Mouse (Mus musculus) c-Kit-positive CD71-negative TER-119-negative erythroid progenitor cells, embryonic 14.5 days (primary cell): ENCODE data around the gene Tmem128.

Source experiments
- DNase-seq: peaks from one replicate; pipeline ENCODE4 v3.0.0-alpha.2; 2013; ENCODE audit warnings: low read depth

Gene Tmem128

DNA sequence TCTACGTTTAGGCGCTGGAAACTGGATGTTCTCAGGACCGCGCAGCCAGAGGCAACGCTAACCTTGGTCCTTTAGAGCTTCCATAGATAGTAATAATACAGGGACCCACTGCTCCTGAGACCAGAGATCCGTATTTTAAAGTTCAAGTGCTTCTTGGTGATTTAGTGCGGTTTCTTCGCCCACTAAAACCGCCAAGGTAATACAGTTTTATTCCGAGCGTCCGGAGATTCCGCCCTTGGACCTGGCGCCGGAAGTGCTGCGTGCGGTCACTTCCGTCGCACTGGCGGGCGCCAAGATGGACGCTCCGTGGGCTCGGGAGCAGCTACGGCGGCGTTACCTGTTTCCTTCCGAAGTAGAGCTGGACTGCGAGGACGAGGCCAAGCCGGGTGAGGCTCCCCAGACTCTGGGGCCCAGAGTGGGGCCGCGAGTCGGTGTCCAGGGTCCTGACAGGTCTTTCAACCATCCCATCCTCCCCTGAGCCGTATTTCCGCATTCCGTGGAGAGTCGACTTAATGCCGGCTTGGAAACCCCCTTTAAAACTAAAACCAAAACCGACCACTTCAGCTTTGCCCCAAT, at the start of gene Tmem128:
Gene Tmem128 (plus strand): TSS at position 79 of the 576 bp plus-strand sequence.
- no peak for DNase-seq

DNA sequence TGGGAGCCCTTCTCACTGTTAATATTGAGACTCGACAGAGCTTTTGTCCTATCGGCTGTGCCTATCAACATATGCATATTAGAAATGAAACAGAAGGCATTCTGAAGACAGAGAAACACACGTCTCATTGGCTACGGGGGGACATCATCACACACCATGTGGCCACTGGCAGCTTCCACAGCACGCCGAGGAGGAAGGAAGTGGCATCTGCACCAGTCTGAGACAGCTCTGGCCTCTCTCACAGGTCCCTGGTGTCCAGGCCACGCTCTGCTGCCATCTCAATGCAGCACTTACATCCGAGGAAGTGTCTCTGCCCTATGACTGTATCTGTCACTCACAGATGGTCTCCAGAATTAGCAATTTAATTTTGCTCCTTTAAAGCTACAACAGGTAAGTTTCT, 48.3 kb upstream of the Tmem128 start:
- no peak for DNase-seq

DNA sequence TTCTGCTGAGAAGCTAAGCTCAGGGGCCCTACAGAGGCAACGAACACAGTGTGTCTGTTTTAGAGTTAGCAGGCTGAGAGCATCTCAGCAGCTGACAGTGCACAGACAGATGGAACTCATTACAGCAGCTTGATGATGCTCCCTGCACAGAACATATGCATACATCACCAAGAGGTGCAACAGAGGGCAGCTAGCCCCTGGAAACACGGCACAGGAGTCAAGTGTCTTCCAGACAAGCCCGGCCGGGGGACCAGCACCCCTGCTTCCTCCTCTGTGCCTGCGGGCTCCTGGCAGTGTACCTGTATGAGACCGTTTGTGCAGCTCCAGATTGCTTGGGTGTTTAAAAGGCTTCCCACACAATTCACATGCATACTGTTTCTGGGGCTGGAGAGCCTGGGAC, 47.0 kb upstream of the Tmem128 start:
- DNase-seq: no peak

- peak; percentile 33 for DNase-seq
These were observed 40.1 kb upstream of the Tmem128 start for GRCm38 (mm10) chr5:38219771-38220307.

- peak; percentile 82 for DNase-seq
These were observed 39.6 kb upstream of the Tmem128 start, which contains the start of the genes Zbtb49 and Lyar for GRCm38 (mm10) chr5:38220328-38220912. Gene Zbtb49 (minus strand): TSS chr5:38220457. Gene Lyar (plus strand): TSS chr5:38220470.

DNA sequence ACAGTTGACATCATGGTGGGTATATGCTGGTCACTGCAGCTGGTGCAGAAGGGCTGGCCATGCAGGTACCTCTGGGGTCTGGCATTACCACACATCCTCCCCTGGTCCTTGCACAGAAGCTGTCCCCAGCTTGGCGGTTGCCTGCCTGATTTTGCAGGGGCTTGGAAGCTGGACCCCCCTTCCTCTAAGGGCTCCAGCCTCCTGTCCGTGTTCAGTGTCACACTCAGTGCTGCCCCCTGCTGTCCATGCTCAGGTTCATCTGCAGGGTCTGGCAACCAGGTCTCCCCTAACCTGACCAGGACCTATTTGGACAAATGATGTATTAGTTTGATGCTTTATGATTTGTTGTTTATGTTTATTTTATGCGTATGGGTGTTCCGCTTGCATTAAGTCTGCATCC, 24.6 kb upstream of the Tmem128 start:
- peak; percentile 29 for DNase-seq

GRCm38 (mm10) chr5:38236627-38237026, 23.4 kb upstream of the Tmem128 start:
- no peak for DNase-seq

GRCm38 (mm10) chr5:38240727-38241472, 19.1 kb upstream of the Tmem128 start:
- DNase-seq: no peak

DNA sequence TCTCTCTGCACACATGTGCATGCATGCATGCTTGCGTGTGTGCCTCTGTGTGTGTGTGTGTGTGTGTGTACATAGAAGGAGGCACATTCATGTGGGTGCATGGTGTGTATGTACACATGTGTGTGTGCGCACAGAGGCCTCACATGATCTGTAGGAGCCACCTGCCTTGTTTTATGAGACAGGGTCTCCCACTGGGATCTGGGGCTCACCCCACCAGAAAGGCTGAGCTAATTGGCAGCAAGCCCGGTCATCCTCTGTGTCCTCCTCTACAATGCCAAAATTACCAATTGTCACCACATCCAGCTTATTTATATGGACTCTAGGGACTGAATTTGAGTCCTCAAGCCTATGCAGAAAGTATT, 18.5 kb upstream of the Tmem128 start:
- DNase-seq: no peak

GRCm38 (mm10) chr5:38241966-38242365, 18.0 kb upstream of the Tmem128 start:
- DNase-seq: no peak

GRCm38 (mm10) chr5:38255195-38255594, 4.8 kb upstream of the Tmem128 start:
- DNase-seq: no peak

DNA sequence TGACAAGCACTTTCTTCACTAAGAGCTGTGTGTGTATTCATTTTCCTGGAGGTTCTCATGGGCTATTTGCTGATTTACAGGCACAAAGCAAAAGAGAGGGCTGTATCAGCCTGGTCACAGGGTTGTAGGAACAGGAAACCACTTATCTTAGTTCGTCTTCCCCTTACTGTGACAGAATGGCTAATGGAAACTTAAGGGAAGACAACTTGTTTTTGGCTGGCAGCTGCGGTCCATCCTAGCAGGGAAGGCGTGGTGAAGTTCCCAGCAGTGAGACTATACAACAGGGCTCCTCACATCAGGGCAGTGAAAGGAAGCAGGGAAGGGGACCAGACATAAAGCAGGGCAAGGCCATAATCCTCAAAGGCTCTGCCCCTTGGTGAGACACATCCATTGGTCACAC, 4.3 kb upstream of the Tmem128 start:
- no peak for DNase-seq

DNA sequence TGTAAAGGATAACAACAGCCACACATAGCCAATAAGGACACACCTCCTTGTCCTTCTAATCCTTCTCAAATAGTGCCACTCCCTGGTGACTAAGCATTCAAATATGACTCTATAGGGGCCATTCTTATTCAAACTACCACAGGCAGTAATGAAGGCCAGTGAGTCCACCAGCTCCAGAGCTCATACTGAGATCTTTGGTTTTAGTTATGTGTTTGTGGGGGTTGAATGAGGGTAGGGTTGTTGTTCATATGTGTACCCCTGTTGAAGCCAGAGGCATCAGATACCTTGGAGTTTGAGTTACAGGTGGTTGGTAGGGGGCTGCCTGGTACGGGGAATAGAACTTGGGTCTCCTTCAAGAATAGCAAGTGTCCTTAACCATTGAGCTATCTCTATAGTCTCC, 3.4 kb upstream of the Tmem128 start:
- DNase-seq: no peak

- no peak for DNase-seq
These were observed 1.8 kb upstream of the Tmem128 start for GRCm38 (mm10) chr5:38258034-38258772.

GRCm38 (mm10) chr5:38258773-38259146, 1.2 kb upstream of the Tmem128 start:
- DNase-seq: no peak

DNA sequence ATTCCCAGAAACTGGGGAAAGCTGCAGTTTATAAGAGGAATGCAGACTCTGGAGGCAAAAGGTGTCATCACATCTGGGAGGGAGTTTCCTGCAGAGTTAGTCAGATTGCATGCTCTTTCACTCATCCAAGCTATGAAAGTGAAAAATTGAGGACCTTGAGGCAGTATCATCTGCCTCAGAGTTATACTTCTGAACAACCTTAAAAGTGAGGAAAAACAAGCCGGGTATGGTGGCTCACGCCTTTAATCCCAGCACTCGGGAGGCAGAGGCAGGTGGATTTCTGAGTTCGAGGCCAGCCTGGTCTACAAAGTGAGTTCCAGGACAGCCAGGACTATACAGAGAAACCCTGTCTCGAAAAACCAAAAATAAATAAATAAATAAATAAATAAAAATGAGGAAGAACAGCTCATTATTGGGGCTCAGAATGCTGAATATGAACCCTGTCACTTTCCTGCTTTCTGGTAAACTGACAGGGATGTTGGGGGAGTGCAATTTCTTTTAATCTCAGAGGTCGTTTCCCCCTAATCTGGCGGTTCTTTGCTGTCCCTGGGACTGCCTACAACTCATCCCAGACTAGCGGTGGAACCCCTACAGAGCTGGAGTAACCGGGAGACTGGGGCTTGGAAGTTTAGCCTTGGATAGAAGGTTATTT, 404 bp upstream of the Tmem128 start:
- DNase-seq: no peak

- DNase-seq: no peak
These were observed 11.0 kb downstream of the Tmem128 start for GRCm38 (mm10) chr5:38270942-38271341.

DNA sequence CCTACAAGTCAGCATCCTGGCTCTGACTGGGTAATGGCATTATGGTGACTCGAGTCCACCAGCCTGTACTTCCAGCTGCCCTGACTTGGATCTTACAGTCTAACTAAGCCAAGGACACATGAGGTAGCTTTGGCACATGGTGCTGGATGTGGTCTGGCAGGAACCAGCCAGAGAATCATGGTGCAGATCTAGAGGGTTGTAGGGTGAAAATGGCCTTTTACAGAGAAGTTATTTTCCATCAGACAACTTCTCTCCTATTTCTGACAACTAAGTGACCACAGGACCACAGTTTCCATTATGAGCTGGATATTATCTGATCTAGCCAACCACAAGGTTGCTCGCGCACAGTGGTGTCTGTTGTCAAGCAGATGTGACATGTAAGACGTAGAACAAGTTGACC, 13.8 kb downstream of the Tmem128 start:
- DNase-seq: no peak

DNA sequence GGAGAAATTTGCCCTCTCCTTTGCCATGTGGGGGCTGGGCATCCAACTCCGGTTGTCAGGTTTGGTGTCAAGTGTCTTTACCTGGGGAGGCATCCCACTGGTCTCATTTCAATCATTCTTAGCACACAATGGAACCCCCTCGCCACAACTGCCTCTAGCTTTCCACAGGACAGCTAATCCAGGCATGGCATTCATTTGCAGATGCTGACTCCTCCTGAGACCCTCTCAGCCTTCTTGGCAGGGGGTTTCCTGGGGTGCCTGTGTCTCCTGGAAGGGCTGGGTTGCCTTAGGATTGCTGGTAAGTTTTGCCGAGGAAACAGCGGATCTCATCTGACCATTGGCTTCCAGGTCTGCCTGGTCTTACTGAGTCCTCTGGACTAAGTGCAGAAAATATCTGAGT, 15.8 kb downstream of the Tmem128 start, which contains the start of gene Otop1:
Gene Otop1 (plus strand): TSS at position 202 of the 400 bp plus-strand sequence.
- no peak for DNase-seq

DNA sequence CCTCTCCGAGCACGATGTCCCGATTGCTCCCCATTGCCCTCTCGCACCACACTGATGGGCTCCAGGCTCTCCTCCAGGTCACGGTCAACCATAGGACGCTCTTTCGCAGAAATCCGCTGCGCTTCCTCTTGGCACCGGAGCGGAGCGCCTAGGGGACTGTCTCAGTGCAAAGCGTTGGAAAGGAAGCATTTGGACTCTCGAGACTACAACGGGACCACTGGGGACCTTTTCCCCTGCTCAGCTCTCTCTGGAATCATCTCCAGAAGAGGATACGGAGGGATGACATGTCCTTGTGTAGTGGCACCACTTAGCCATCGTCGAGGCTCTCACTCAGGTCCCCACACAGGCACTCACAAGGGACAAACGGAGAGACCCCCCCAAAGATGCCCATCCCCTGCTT, 16.5 kb downstream of the Tmem128 start:
- no peak for DNase-seq

DNA sequence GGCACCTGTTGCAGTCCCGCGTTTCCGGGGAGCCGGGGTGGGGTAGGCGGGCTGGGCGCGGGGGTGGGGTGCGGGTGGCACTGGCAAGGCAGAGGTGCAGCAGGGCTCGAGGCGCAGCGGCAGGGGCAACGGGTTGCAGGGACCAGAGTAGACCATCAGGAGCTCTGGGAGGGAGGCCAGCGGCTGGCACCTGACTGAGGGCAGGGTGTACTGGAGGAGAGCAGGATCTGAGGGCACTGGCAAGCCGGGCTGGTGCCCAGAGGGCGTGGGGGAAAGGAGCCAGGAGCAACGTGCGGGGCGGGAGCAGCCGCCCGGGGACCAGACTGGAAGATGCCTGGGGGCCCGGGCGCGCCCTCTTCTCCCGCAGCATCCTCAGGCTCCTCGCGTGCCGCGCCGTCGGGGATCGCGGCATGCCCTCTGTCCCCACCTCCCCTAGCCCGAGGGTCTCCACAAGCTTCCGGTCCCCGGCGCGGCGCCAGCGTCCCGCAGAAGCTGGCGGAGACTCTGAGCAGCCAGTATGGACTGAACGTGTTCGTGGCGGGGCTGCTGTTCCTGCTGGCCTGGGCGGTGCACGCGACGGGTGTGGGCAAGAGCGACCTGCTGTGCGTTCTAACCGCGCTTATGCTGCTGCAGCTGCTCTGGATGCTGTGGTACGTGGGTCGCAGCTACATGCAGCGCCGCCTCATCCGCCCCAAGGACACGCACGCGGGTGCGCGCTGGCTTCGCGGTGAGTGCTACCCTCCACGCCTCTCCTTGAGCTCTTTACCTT, 17.3 kb downstream of the Tmem128 start:
- DNase-seq: no peak
